Mouse (Mus musculus) cerebral cortex, adult 2 months (tissue): ENCODE measurements around the gene Sys1.

Experiments used
- WGBS: fragments of 180-500 bp; shearing (Covaris S2); methylation state at CpG from one replicate; pipeline ENCODE4 v1.1.7; 2018; 5-methylcytosine and 5-hydroxymethylcytosine counted together

The Sys1 gene

GRCm38 (mm10) chr2:164456864-164457300, at the start of gene Sys1:
Gene Sys1 (plus strand): TSS chr2:164456964.
- WGBS = 2% methylated on average over 7 of the region's 7 CpGs

GRCm38 (mm10) chr2:164407708-164408107, 49.1 kb upstream of the Sys1 start:
- 2% methylated on average over 22 of the region's 22 CpGs for WGBS

GRCm38 (mm10) chr2:164414167-164414566, 42.6 kb upstream of the Sys1 start:
- 26% methylated on average over 28 of the region's 28 CpGs for WGBS

- WGBS = 77% methylated on average over 10 of the region's 10 CpGs
Measured at GRCm38 (mm10) chr2:164414581-164414980, 42.2 kb upstream of the Sys1 start.

GRCm38 (mm10) chr2:164417198-164417597, 39.6 kb upstream of the Sys1 start:
- under 1% methylated on average over 2 of the region's 2 CpGs for WGBS

GRCm38 (mm10) chr2:164418308-164418875, 38.4 kb upstream of the Sys1 start:
- WGBS = 54% methylated on average over 3 of the region's 3 CpGs

- WGBS = 35% methylated on average over 3 of the region's 3 CpGs
Measured at GRCm38 (mm10) chr2:164419489-164419888, 37.3 kb upstream of the Sys1 start.

- 91% methylated on average over 7 of the region's 7 CpGs for WGBS
Measured at GRCm38 (mm10) chr2:164421306-164421705, 35.5 kb upstream of the Sys1 start.

GRCm38 (mm10) chr2:164421979-164422378, 34.8 kb upstream of the Sys1 start:
- WGBS = 92% methylated on average over 8 of the region's 8 CpGs

- 90% methylated on average over 15 of the region's 15 CpGs for WGBS
Measured at GRCm38 (mm10) chr2:164422675-164423393, 33.9 kb upstream of the Sys1 start.

- 79% methylated on average over 11 of the region's 11 CpGs for WGBS
Measured at GRCm38 (mm10) chr2:164423464-164423863, 33.3 kb upstream of the Sys1 start.

- WGBS = 94% methylated on average over 8 of the region's 8 CpGs
Measured at GRCm38 (mm10) chr2:164424406-164424805, 32.4 kb upstream of the Sys1 start.

GRCm38 (mm10) chr2:164425401-164425800, 31.4 kb upstream of the Sys1 start:
- WGBS = 53% methylated on average over 5 of the region's 5 CpGs

GRCm38 (mm10) chr2:164426121-164426520, 30.6 kb upstream of the Sys1 start:
- 38% methylated on average over 12 of the region's 12 CpGs for WGBS

- 88% methylated on average over 5 of the region's 5 CpGs for WGBS
Measured at GRCm38 (mm10) chr2:164426952-164427351, 29.8 kb upstream of the Sys1 start.

GRCm38 (mm10) chr2:164428451-164428850, 28.3 kb upstream of the Sys1 start:
- WGBS = 75% methylated on average over 5 of the region's 5 CpGs

GRCm38 (mm10) chr2:164429881-164430615, 26.7 kb upstream of the Sys1 start:
- 63% methylated on average over 15 of the region's 15 CpGs for WGBS

GRCm38 (mm10) chr2:164430697-164431096, 26.1 kb upstream of the Sys1 start:
- 30% methylated on average over 7 of the region's 7 CpGs for WGBS

- 73% methylated on average over 9 of the region's 9 CpGs for WGBS
Measured at GRCm38 (mm10) chr2:164431676-164432465, 24.9 kb upstream of the Sys1 start.

GRCm38 (mm10) chr2:164432541-164433191, 24.1 kb upstream of the Sys1 start:
- 51% methylated on average over 22 of the region's 22 CpGs for WGBS

GRCm38 (mm10) chr2:164433278-164433895, 23.4 kb upstream of the Sys1 start:
- WGBS = 97% methylated on average over 9 of the region's 9 CpGs
